Comparison of ENCODE assay signal across 16 mouse cellular contexts in the genomic region with DNA sequence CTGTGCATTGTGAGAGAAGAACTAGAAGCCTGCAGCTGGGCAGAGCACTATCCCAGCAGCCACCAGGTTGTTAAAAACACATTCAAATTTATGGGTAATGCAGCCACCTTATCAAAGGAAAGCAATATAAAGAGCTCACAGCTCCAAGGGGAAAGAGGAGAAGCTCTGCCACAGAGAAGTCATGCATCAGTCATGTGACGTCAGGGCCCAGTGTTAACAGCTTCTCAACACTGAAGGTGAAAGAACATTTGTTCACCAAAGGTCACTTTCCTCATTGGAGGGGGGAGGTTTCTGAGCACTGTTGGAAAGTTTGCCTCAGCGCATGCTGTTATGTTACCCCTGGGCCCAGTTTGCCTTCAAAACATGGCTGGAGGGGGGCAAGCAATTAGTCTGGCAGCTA.
DNase-seq lines count a peak whose midpoint lies in the region; ATAC-seq and TF ChIP-seq lines count a peak whose summit lies in the region.
"Had no signal": no experiment of that assay in that cellular context is flagged by ENCODE, and none has a peak within 500 bp of the region (broad histone marks: within the 10 kb centered on the region; RNA-seq: fewer than 3 reads in every experiment).

No protein-coding gene starts in this region.

- H3K4me2 ChIP-seq in limb, embryonic 14.5 days (replicated peaks; ENCODE audit: low read depth, low read length, severe bottlenecking), result no peak overlapping the region
- H3K4me2 ChIP-seq: liver, embryonic 13.5 days; stomach, embryonic 15.5 days had no signal

- no peaks in the 10 kb centered on the region for H3K27me3 ChIP-seq in limb, embryonic 14.5 days (ENCODE audit: control insufficient read depth, insufficient read depth, low read length)
- H3K27me3 ChIP-seq: liver, embryonic 13.5 days; stomach, embryonic 15.5 days had no signal

- H3K9ac ChIP-seq in limb, embryonic 14.5 days (ENCODE audit: low read depth, low read length, severe bottlenecking), result no peak overlapping the region
- H3K9ac ChIP-seq: liver, embryonic 13.5 days; stomach, embryonic 15.5 days had no signal

- no peak overlapping the region for H3K27ac ChIP-seq in limb, embryonic 14.5 days (replicated peaks; ENCODE audit: low read depth, low read length)
- H3K27ac ChIP-seq: liver, embryonic 13.5 days; stomach, embryonic 15.5 days had no signal

- ATAC-seq in limb, embryonic 14.5 days (ENCODE audit: low FRiP score, low read depth), result peak; percentile 55; the same call in 1 of the 2 replicates
- ATAC-seq in inflammation-experienced regulatory T-cells, adult 6 months, result no peak
- ATAC-seq: CD4-positive, CD25-positive, alpha-beta regulatory T cell, adult 4 months; midbrain, embryonic 16.5 days had no signal

- no peaks in the 10 kb centered on the region for H3K36me3 ChIP-seq in limb, embryonic 14.5 days (ENCODE audit: control insufficient read depth, insufficient read depth, low read length)
- H3K36me3 ChIP-seq: liver, embryonic 13.5 days; stomach, embryonic 15.5 days had no signal

- no peaks in the 10 kb centered on the region for H3K9me3 ChIP-seq in limb, embryonic 14.5 days (ENCODE audit: control insufficient read depth, low read length)
- H3K9me3 ChIP-seq: liver, embryonic 13.5 days; stomach, embryonic 15.5 days had no signal

- TF ChIP-seq POLR2A in limb, embryonic 14.5 days (IDR thresholded peaks at IDR 0.05; ENCODE audit: borderline replicate concordance, extremely low read depth, insufficient read depth, insufficient read length), result no peak

- DNase-seq in kidney, adult 9 months, result peak; percentile 26
- DNase-seq in kidney, postnatal 14 days, result no peak
- peak; percentile 67 for DNase-seq in embryo, embryonic 10 days (ENCODE audit: low spot score)
- DNase-seq in embryo, embryonic 9.5 days (ENCODE audit: extremely low spot score), result peak; percentile 28
- peak; percentile 18 for DNase-seq in limb, embryonic 14.5 days (ENCODE audit: low spot score)
- DNase-seq in layer of hippocampus, adult 8-10 months (ENCODE audit: low spot score in 2 of 2), result no peak
- DNase-seq: cerebellum, postnatal 10 days; heart, adult 11 months; heart, postnatal 10 days; layer of hippocampus, adult 9-11 months; liver, embryonic 13.5 days; retina, postnatal 1 day had no signal

- 13% methylated on average over 2 of the region's 2 CpGs for WGBS in limb, embryonic 14.5 days

- no peak overlapping the region for H3K4me3 ChIP-seq in limb, embryonic 14.5 days (replicated peaks; ENCODE audit: low read length)
- H3K4me3 ChIP-seq: liver, embryonic 13.5 days; stomach, embryonic 15.5 days had no signal

- H3K4me1 ChIP-seq in limb, embryonic 14.5 days (ENCODE audit: control insufficient read depth, insufficient read depth, low read length), result peaks cover 6% of the 10 kb centered on the region
- H3K4me1 ChIP-seq: liver, embryonic 13.5 days; stomach, embryonic 15.5 days had no signal

Comparison
In these comparisons a context has a peak if more than half of its experiments do, and no peak if none do; other contexts are left out.
1. DNase-seq: peak in kidney, adult 9 months (single experiment), embryo, embryonic 10 days (single experiment), embryo, embryonic 9.5 days (single experiment) and limb, embryonic 14.5 days (single experiment); none in kidney, postnatal 14 days (single experiment) and layer of hippocampus, adult 8-10 months (0 of 2).